Mouse (Mus musculus) c-Kit-positive CD71-positive TER-119-negative erythroid progenitor cells, embryonic 14.5 days (primary cell): ENCODE results near the gene Slxl1.
"Not testable (repeated sequence)": the region's sequence is repeated elsewhere in the genome, so short reads cannot be mapped to it uniquely, and the experiment has no call there.

Source experiments
- DNase-seq: peaks from one replicate; pipeline ENCODE4 v3.0.0-alpha.2; 2013; ENCODE audit warnings: low read depth

Gene Slxl1

DNA sequence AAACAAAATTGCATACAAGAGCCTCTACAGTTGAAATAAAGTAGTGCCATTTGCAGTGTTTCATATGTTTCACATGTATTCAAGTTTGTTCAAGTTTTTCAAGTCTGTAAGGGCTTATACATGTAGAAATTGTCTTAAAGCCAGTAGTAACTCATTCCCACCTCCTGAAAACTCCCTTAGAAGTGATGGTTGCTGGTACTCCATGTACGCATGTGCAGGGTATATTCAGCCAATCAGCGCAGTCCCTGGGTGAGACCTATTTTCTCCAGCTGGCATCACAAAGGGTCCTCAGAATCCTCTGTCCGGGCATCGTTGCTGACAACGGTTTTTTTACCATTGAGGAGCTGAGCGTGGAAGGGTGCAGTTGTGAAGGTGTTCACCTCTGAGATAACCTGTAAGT is at the start of gene Slxl1:
Slxl1 (plus strand) TSS at position 301 of the 400 bp plus-strand sequence.
- DNase-seq: not testable (repeated sequence)
